Mouse (Mus musculus): ENCODE data around the gene Cdrt4. TPM values are rescaled to one million over a fixed set of nuclear protein-coding genes. Genes with fewer than 3 reads are reported as not detected.
A peak's percentile ranks its signal among the peaks of the same experiment; 100 is the strongest.

Cdrt4 gene
- polyA plus RNA-seq, 1 experiment from 2014 or later, result not detected

GRCm38 (mm10) chr11:62921052-62921977 lies 29.7 kb upstream of the Cdrt4 start:
- peak overlapping the region; percentile 46 for H3K4me2 ChIP-seq
- H3K4me1 ChIP-seq (replicated peaks), result 0 out of 2 replicates have a peak, but pooled peaks cover 7% of the 10 kb centered on the region
- H3K4me3 ChIP-seq, result peak overlapping the region; percentile 33
- H3K9ac ChIP-seq, result peak overlapping the region; percentile 53; the same call in 1 of the 2 replicates
- peaks cover 3% of the 10 kb centered on the region; the same call in 1 of the 2 replicates for H3K27me3 ChIP-seq
- peak; percentile 90 for ATAC-seq (ENCODE audit: low read depth)
- 35% methylated on average over 25 of the region's 25 CpGs for whole genome bisulfite sequencing
- H3K36me3 ChIP-seq, result no peaks in the 10 kb centered on the region
- H3K9me3 ChIP-seq, result peaks cover 4% of the 10 kb centered on the region; the same call in 1 of the 2 replicates
- H3K27ac ChIP-seq (replicated peaks), result peak overlapping the region; percentile 69

- H3K4me3 ChIP-seq, result no peak overlapping the region
- H3K27me3 ChIP-seq, result peaks cover 3% of the 10 kb centered on the region; the same call in 1 of the 2 replicates
- peaks cover 8% of the 10 kb centered on the region; the same call in 1 of the 2 replicates for H3K9me3 ChIP-seq
- H3K4me1 ChIP-seq (replicated peaks), result 0 out of 2 replicates have a peak, but pooled peaks cover 7% of the 10 kb centered on the region
- no peak overlapping the region for H3K9ac ChIP-seq
- no peak for ATAC-seq (ENCODE audit: low read depth)
- H3K4me2 ChIP-seq, result no peak overlapping the region
- whole genome bisulfite sequencing, result 92% methylated on average over 6 of the region's 6 CpGs
- no peaks in the 10 kb centered on the region for H3K36me3 ChIP-seq
- H3K27ac ChIP-seq (replicated peaks), result no peak overlapping the region
Observed at GRCm38 (mm10) chr11:62924091-62924761, 26.8 kb upstream of the Cdrt4 start.

- 0 out of 2 replicates have a peak, but pooled peaks cover 5% of the 10 kb centered on the region for H3K9me3 ChIP-seq
- no peaks in the 10 kb centered on the region for H3K36me3 ChIP-seq
- no peak overlapping the region for H3K9ac ChIP-seq
- H3K4me1 ChIP-seq (replicated peaks), result no peaks in the 10 kb centered on the region
- no peak for ATAC-seq (ENCODE audit: low read depth)
- WGBS, result 59% methylated on average over 3 of the region's 3 CpGs
- no peak overlapping the region for H3K4me3 ChIP-seq
- no peaks in the 10 kb centered on the region for H3K27me3 ChIP-seq
- no peak overlapping the region for H3K27ac ChIP-seq (replicated peaks)
- no peak overlapping the region for H3K4me2 ChIP-seq
Observed at GRCm38 (mm10) chr11:62929799-62930198, 21.2 kb upstream of the Cdrt4 start.

GRCm38 (mm10) chr11:62930574-62930973 lies 20.4 kb upstream of the Cdrt4 start:
- ATAC-seq (ENCODE audit: low read depth), result no peak
- no peak overlapping the region for H3K9ac ChIP-seq
- no peaks in the 10 kb centered on the region for H3K27me3 ChIP-seq
- H3K4me3 ChIP-seq, result no peak overlapping the region
- H3K4me2 ChIP-seq, result no peak overlapping the region
- H3K9me3 ChIP-seq, result 0 out of 2 replicates have a peak, but pooled peaks cover 5% of the 10 kb centered on the region
- no peaks in the 10 kb centered on the region for H3K36me3 ChIP-seq
- H3K27ac ChIP-seq (replicated peaks), result no peak overlapping the region
- WGBS, result 85% methylated on average over 4 of the region's 4 CpGs
- H3K4me1 ChIP-seq (replicated peaks), result no peaks in the 10 kb centered on the region

GRCm38 (mm10) chr11:62931141-62931540 lies 19.9 kb upstream of the Cdrt4 start:
- no peaks in the 10 kb centered on the region for H3K4me1 ChIP-seq (replicated peaks)
- no peak overlapping the region for H3K27ac ChIP-seq (replicated peaks)
- H3K4me3 ChIP-seq, result no peak overlapping the region
- 88% methylated on average over 5 of the region's 5 CpGs for WGBS
- ATAC-seq (ENCODE audit: low read depth), result no peak
- no peak overlapping the region for H3K4me2 ChIP-seq
- H3K9me3 ChIP-seq, result 0 out of 2 replicates have a peak, but pooled peaks cover 5% of the 10 kb centered on the region
- no peaks in the 10 kb centered on the region for H3K36me3 ChIP-seq
- H3K9ac ChIP-seq, result no peak overlapping the region
- no peaks in the 10 kb centered on the region for H3K27me3 ChIP-seq

GRCm38 (mm10) chr11:62933099-62933498 lies 17.9 kb upstream of the Cdrt4 start:
- Histone ChIP-seq H3K36me3 (no peaks in the 10 kb centered on the region), H3K4me3 (no peak overlapping the region), H3K27me3 (no peaks in the 10 kb centered on the region), H3K4me1 (replicated peaks) (no peaks in the 10 kb centered on the region), H3K27ac (replicated peaks) (no peak overlapping the region), H3K4me2 (no peak overlapping the region), H3K9me3 (no peaks in the 10 kb centered on the region), H3K9ac (no peak overlapping the region)
- WGBS, result 93% methylated on average over 9 of the region's 9 CpGs
- ATAC-seq (ENCODE audit: low read depth), result no peak

- no peak overlapping the region for H3K9ac ChIP-seq
- H3K4me1 ChIP-seq (replicated peaks), result no peaks in the 10 kb centered on the region
- no peak overlapping the region for H3K4me3 ChIP-seq
- 89% methylated on average over 11 of the region's 11 CpGs for WGBS
- no peaks in the 10 kb centered on the region for H3K27me3 ChIP-seq
- no peak overlapping the region for H3K4me2 ChIP-seq
- no peak for ATAC-seq (ENCODE audit: low read depth)
- H3K36me3 ChIP-seq, result no peaks in the 10 kb centered on the region
- no peaks in the 10 kb centered on the region for H3K9me3 ChIP-seq
- H3K27ac ChIP-seq (replicated peaks), result no peak overlapping the region
Observed at GRCm38 (mm10) chr11:62934795-62935514, 16.0 kb upstream of the Cdrt4 start.

GRCm38 (mm10) chr11:62937986-62938385 lies 13.0 kb upstream of the Cdrt4 start:
- H3K27ac ChIP-seq (replicated peaks), result no peak overlapping the region
- WGBS, result 92% methylated on average over 6 of the region's 6 CpGs

GRCm38 (mm10) chr11:62938921-62939320 lies 12.1 kb upstream of the Cdrt4 start:
- no peaks in the 10 kb centered on the region for H3K9me3 ChIP-seq
- no peak overlapping the region for H3K4me2 ChIP-seq
- no peak overlapping the region for H3K4me3 ChIP-seq
- no peak overlapping the region for H3K9ac ChIP-seq
- H3K27me3 ChIP-seq, result no peaks in the 10 kb centered on the region
- no peaks in the 10 kb centered on the region for H3K36me3 ChIP-seq
- 77% methylated on average over 5 of the region's 5 CpGs for WGBS
- ATAC-seq (ENCODE audit: low read depth), result no peak
- H3K27ac ChIP-seq (replicated peaks), result no peak overlapping the region
- H3K4me1 ChIP-seq (replicated peaks), result no peaks in the 10 kb centered on the region

More at GRCm38 (mm10) chr11:62937986-62938385, 13.0 kb upstream of the Cdrt4 start:
- no peaks in the 10 kb centered on the region for H3K36me3 ChIP-seq
- ATAC-seq (ENCODE audit: low read depth), result no peak
- H3K9ac ChIP-seq, result no peak overlapping the region
- no peaks in the 10 kb centered on the region for H3K27me3 ChIP-seq
- H3K4me1 ChIP-seq (replicated peaks), result no peaks in the 10 kb centered on the region
- no peaks in the 10 kb centered on the region for H3K9me3 ChIP-seq
- no peak overlapping the region for H3K4me3 ChIP-seq
- H3K4me2 ChIP-seq, result no peak overlapping the region

GRCm38 (mm10) chr11:62940176-62940575 lies 10.8 kb upstream of the Cdrt4 start:
- WGBS, result 90% methylated on average over 3 of the region's 3 CpGs

GRCm38 (mm10) chr11:62943538-62943937 lies 7.5 kb upstream of the Cdrt4 start:
- no peak overlapping the region for H3K9ac ChIP-seq
- H3K9me3 ChIP-seq, result no peaks in the 10 kb centered on the region
- no peaks in the 10 kb centered on the region for H3K36me3 ChIP-seq
- no peak overlapping the region for H3K4me3 ChIP-seq
- WGBS, result 71% methylated on average over 6 of the region's 6 CpGs
- ATAC-seq (ENCODE audit: low read depth), result no peak
- H3K4me1 ChIP-seq (replicated peaks), result no peaks in the 10 kb centered on the region; the same call in 1 of the 2 replicates
- H3K4me2 ChIP-seq, result no peak overlapping the region
- H3K27me3 ChIP-seq, result no peaks in the 10 kb centered on the region
- H3K27ac ChIP-seq (replicated peaks), result no peak overlapping the region

More at GRCm38 (mm10) chr11:62940176-62940575, 10.8 kb upstream of the Cdrt4 start:
- Histone ChIP-seq H3K4me2 (no peak overlapping the region), H3K4me1 (replicated peaks) (no peaks in the 10 kb centered on the region), H3K27ac (replicated peaks) (no peak overlapping the region), H3K4me3 (no peak overlapping the region), H3K36me3 (no peaks in the 10 kb centered on the region), H3K9ac (no peak overlapping the region), H3K9me3 (no peaks in the 10 kb centered on the region), H3K27me3 (no peaks in the 10 kb centered on the region)
- ATAC-seq (ENCODE audit: low read depth), result no peak

Measured in neural tube, embryonic 13.5 days (tissue).